Mouse (Mus musculus) CH12.LX (cell line): ENCODE measurements around the gene Tmem169. TPM values are rescaled to one million over a fixed set of nuclear protein-coding genes. Genes with fewer than 3 reads are reported as not detected.

ENCODE experiments used
- DNase-seq: peaks from one replicate; pipeline ENCODE4 v3.0.0-alpha.2; 2013; ENCODE audit errors: extremely low read depth
- H3K27ac ChIP-seq: 2 replicates; pipeline ENCODE4 v1.5.1; 2012; ENCODE audit warnings: low read depth, mild to moderate bottlenecking, control low read depth, moderate library complexity; ENCODE audit not compliant: insufficient read depth
- H3K27me3 ChIP-seq: replicated peaks from 2 replicates; pipeline ENCODE3; 2012; ENCODE audit warnings: inconsistent platforms
- H3K36me3 ChIP-seq, 2 experiments: replicated peaks in 1 of 2; 2 replicates each; pipeline versions ENCODE3 to v1.6.1; 2012; ENCODE audit warnings: inconsistent platforms in 1 of 2, low read length in 1 of 2, mild to moderate bottlenecking in 1 of 2, mixed read lengths in 1 of 2, moderate library complexity in 1 of 2; ENCODE audit not compliant: control insufficient read depth in 1 of 2, insufficient read depth in 1 of 2
- H3K4me1 ChIP-seq, 2 experiments: 2 replicates each; pipeline ENCODE4 v1.6.1; 2012; ENCODE audit warnings: inconsistent platforms in 1 of 2, moderate library complexity in 1 of 2; ENCODE audit not compliant: insufficient read depth in 2 of 2, control insufficient read depth in 1 of 2
- H3K4me2 ChIP-seq: 2 replicates; pipeline ENCODE4 v1.6.1; 2012; ENCODE audit warnings: low read depth, mild to moderate bottlenecking, control low read depth; ENCODE audit not compliant: poor library complexity, insufficient read depth, severe bottlenecking
- H3K4me3 ChIP-seq, 3 experiments: fragments of 150-350 bp in 1 of 3; sonication (generic) in 1 of 3; replicated peaks in 1 of 3; 2 replicates each; pipeline versions ENCODE3 to v1.5.1; 2011 to 2012; ENCODE audit warnings: low read depth in 2 of 3, low read length in 2 of 3, mild to moderate bottlenecking in 2 of 3, moderate library complexity in 2 of 3, control low read depth in 1 of 3, improper control_type of control experiment in 1 of 3, inconsistent platforms in 1 of 3, mixed read lengths in 1 of 3; ENCODE audit not compliant: poor library complexity in 1 of 3
- H3K79me2 ChIP-seq: replicated peaks from 2 replicates; pipeline ENCODE4 v1.6.1; 2012; ENCODE audit warnings: mild to moderate bottlenecking, moderate library complexity; ENCODE audit not compliant: control insufficient read depth, poor library complexity, insufficient read depth, severe bottlenecking; ENCODE audit errors: extremely low read depth
- H3K9ac ChIP-seq: 2 replicates; pipeline ENCODE4 v1.6.1; 2012; ENCODE audit warnings: low read depth, mild to moderate bottlenecking, control low read depth, moderate library complexity; ENCODE audit not compliant: insufficient read depth
- H3K9me3 ChIP-seq: replicated peaks from 2 replicates; pipeline ENCODE3; 2012; ENCODE audit warnings: low read length, inconsistent platforms, mixed read lengths
- BHLHE40 ChIP-seq: IDR thresholded peaks from 2 replicates; pipeline ENCODE4 v1.6.1; 2011; ENCODE audit warnings: mild to moderate bottlenecking, low read depth, low read length, improper control_type of control experiment
- CHD2 ChIP-seq: IDR thresholded peaks from 2 replicates; pipeline ENCODE4 v1.6.1; 2011; ENCODE audit warnings: low read length, improper control_type of control experiment
- CTCF ChIP-seq, 2 experiments: IDR thresholded peaks in 1 of 2; conservative IDR thresholded peaks in 1 of 2; 2 replicates each; pipeline ENCODE4 v1.5.1; 2011 to 2012; ENCODE audit warnings: low read depth in 2 of 2, low read length in 2 of 2, improper control_type of control experiment in 1 of 2, inconsistent platforms in 1 of 2, mild to moderate bottlenecking in 1 of 2, moderate library complexity in 1 of 2
- E2F4 ChIP-seq: IDR thresholded peaks from 2 replicates; pipeline ENCODE4 v1.6.1; 2011; ENCODE audit warnings: low read depth, low read length, improper control_type of control experiment; ENCODE audit not compliant: insufficient replicate concordance
- ELF1 ChIP-seq: IDR thresholded peaks from 2 replicates; pipeline ENCODE4 v1.6.1; 2014; ENCODE audit warnings: low read depth, mild to moderate bottlenecking, inconsistent platforms, low read length, improper control_type of control experiment
- ETS1 ChIP-seq: conservative IDR thresholded peaks from 2 replicates; pipeline ENCODE4 v1.6.1; 2012; ENCODE audit warnings: low read depth, mild to moderate bottlenecking, inconsistent platforms, low read length, improper control_type of control experiment, moderate library complexity
- GABPA ChIP-seq: IDR thresholded peaks from 2 replicates; pipeline ENCODE4 v1.6.1; 2012; ENCODE audit warnings: low read depth, low read length, improper control_type of control experiment, inconsistent platforms; ENCODE audit not compliant: insufficient replicate concordance
- JUND ChIP-seq: conservative IDR thresholded peaks from 2 replicates; pipeline ENCODE4 v1.6.1; 2011; ENCODE audit warnings: low read depth, low read length, improper control_type of control experiment
- KAT2A ChIP-seq: IDR thresholded peaks from 2 replicates; pipeline ENCODE4 v1.6.1; 2012; ENCODE audit warnings: low read length, improper control_type of control experiment, inconsistent platforms; ENCODE audit not compliant: insufficient replicate concordance
- MAFK ChIP-seq: IDR thresholded peaks from 2 replicates; pipeline ENCODE4 v1.6.1; 2011; ENCODE audit warnings: low read length, improper control_type of control experiment; ENCODE audit not compliant: insufficient replicate concordance
- MAX ChIP-seq: IDR thresholded peaks from 2 replicates; pipeline ENCODE4 v1.6.1; 2011; ENCODE audit warnings: low read length, improper control_type of control experiment
- MAZ ChIP-seq: IDR thresholded peaks from 2 replicates; pipeline ENCODE4 v1.6.1; 2012; ENCODE audit warnings: low read depth, mild to moderate bottlenecking, inconsistent platforms, low read length, improper control_type of control experiment, moderate library complexity
- MEF2A ChIP-seq: IDR thresholded peaks from 2 replicates; pipeline ENCODE4 v1.6.1; 2014; ENCODE audit warnings: low read depth, mild to moderate bottlenecking, inconsistent platforms, low read length, improper control_type of control experiment, borderline replicate concordance
- MXI1 ChIP-seq: IDR thresholded peaks from 2 replicates; pipeline ENCODE4 v1.6.1; 2011; ENCODE audit warnings: mild to moderate bottlenecking, low read depth, low read length, improper control_type of control experiment
- NRF1 ChIP-seq: IDR thresholded peaks from 2 replicates; pipeline ENCODE4 v1.6.1; 2014; ENCODE audit warnings: low read depth, mild to moderate bottlenecking, inconsistent platforms, low read length, improper control_type of control experiment, moderate library complexity
- POLR2AphosphoS2 ChIP-seq: IDR thresholded peaks from 2 replicates; pipeline ENCODE4 v1.6.1; 2011; ENCODE audit warnings: low read depth, low read length, improper control_type of control experiment
- RCOR1 ChIP-seq: conservative IDR thresholded peaks from 2 replicates; pipeline ENCODE4 v1.6.1; 2012; ENCODE audit warnings: low read depth, mild to moderate bottlenecking, inconsistent platforms, low read length, improper control_type of control experiment
- TBP ChIP-seq: conservative IDR thresholded peaks from 2 replicates; pipeline ENCODE4 v1.6.1; 2011; ENCODE audit warnings: low read depth, low read length, improper control_type of control experiment
- TCF12 ChIP-seq: IDR thresholded peaks from 2 replicates; pipeline ENCODE4 v1.6.1; 2014; ENCODE audit warnings: low read depth, mild to moderate bottlenecking, inconsistent platforms, low read length, improper control_type of control experiment
- USF1 ChIP-seq: IDR thresholded peaks from 2 replicates; pipeline ENCODE4 v1.6.1; 2014; ENCODE audit warnings: low read depth, mild to moderate bottlenecking, inconsistent platforms, low read length, improper control_type of control experiment
- ZNF384 ChIP-seq: IDR thresholded peaks from 2 replicates; pipeline ENCODE4 v1.6.1; 2012; ENCODE audit warnings: low read depth, low read length, improper control_type of control experiment, inconsistent platforms
- dilution Hi-C: fragments of 300-500 bp; cut with MboI; formaldehyde crosslinking; loops from 2 replicates; pipeline ENCODE4 v1.14.3; 2020; ENCODE audit warnings: low sequenced_read_pairs; ENCODE audit not compliant: extremely low pct_unique_long_range_greater_than_20kb, extremely low pct_ligation_motif_present
- in situ Hi-C: fragments of 300-500 bp; cut with MboI; formaldehyde crosslinking; loops from 3 replicates; pipeline ENCODE4 v1.14.3; 2019; ENCODE audit warnings: low sequenced_read_pairs, low pct_ligation_motif_present, low pct_unique_long_range_greater_than_20kb, mixed read lengths
- polyA plus RNA-seq: library from polyadenylated mRNA; unstranded; fragments of >175 nt; gene quantifications from 2 replicates; pipeline ENCODE4 v1.2.1, GENCODE M21; 2012; ENCODE audit warnings: low read depth; ENCODE audit not compliant: insufficient read length
- total RNA-seq, 2 experiments: library from RNA; depleted of rRNA; stranded (reverse); fragments of 300-350 nt in 1 of 2; fragments of >200 nt in 1 of 2; gene quantifications; 2 replicates each; pipeline ENCODE4 v1.2.3; 2012 to 2014

Tmem169 gene
- total and polyA plus RNA-seq, 3 experiments: 0.17 to 0.26 TPM; not detected in 1

- in situ Hi-C loops: no loop called here
- Histone ChIP-seq H3K27ac (no peak overlapping the region), H3K4me3 (no peak overlapping the region), H3K9me3 (no peaks in the 10 kb centered on the region), H3K9ac (no peak overlapping the region), H3K36me3 (peaks cover 56 to 93% of the 10 kb centered on the region in 2 experiments), H3K4me1 (no peaks in the 10 kb centered on the region), H3K27me3 (no peaks in the 10 kb centered on the region), H3K4me2 (no peak overlapping the region), H3K79me2 (no peaks in the 10 kb centered on the region)
- TF ChIP-seq MAFK: no peak
- no peak for TF ChIP-seq CTCF (conservative IDR thresholded peaks at IDR 0.05 in 1 of 2, IDR thresholded peaks at IDR 0.05 in 1 of 2; ENCODE audit: low read depth in 2 of 2, low read length in 2 of 2)
- no peak for TF ChIP-seq BHLHE40
- TF ChIP-seq MXI1: no peak
- TF ChIP-seq ZNF384: no peak
- TF ChIP-seq POLR2AphosphoS2: no peak
- no peak for TF ChIP-seq ELF1
- no peak for TF ChIP-seq TBP
- no peak for TF ChIP-seq MAX
- no peak for TF ChIP-seq MEF2A
- no peak for TF ChIP-seq USF1
- TF ChIP-seq CHD2: no peak
- TF ChIP-seq NRF1: no peak
- TF ChIP-seq E2F4: no peak
- no peak for TF ChIP-seq TCF12
- TF ChIP-seq GABPA: no peak
- TF ChIP-seq JUND: no peak
- no peak for TF ChIP-seq KAT2A
- TF ChIP-seq MAZ: no peak
- no peak for DNase-seq
- dilution Hi-C loops: no loop called here
Observed at GRCm38 (mm10) chr1:72334807-72335206, 50.6 kb downstream of the Tmem169 start.

- H3K36me3 ChIP-seq: peaks cover 58 to 94% of the 10 kb centered on the region in 2 experiments
- no peak overlapping the region for H3K4me2 ChIP-seq
- no peak overlapping the region for H3K9ac ChIP-seq
- dilution Hi-C loops: no loop called here
- H3K4me3 ChIP-seq: no peak overlapping the region
- no peak overlapping the region for H3K27ac ChIP-seq
- no peaks in the 10 kb centered on the region for H3K79me2 ChIP-seq
- no peaks in the 10 kb centered on the region for H3K9me3 ChIP-seq
- no peak for DNase-seq
- no peaks in the 10 kb centered on the region for H3K4me1 ChIP-seq
- in situ Hi-C loops: no loop called here
- no peak for TF ChIP-seq ETS1
- no peak for TF ChIP-seq CTCF (conservative IDR thresholded peaks at IDR 0.05 in 1 of 2, IDR thresholded peaks at IDR 0.05 in 1 of 2; ENCODE audit: low read depth in 2 of 2, low read length in 2 of 2)
- TF ChIP-seq RCOR1: no peak
- H3K27me3 ChIP-seq: no peaks in the 10 kb centered on the region
Observed at GRCm38 (mm10) chr1:72336780-72337179, 52.6 kb downstream of the Tmem169 start.
